Mouse (Mus musculus) midbrain, embryonic 16.5 days (tissue): Measurements from ENCODE around the gene Olfr1408. TPM values are rescaled to one million over a fixed set of nuclear protein-coding genes. Genes with fewer than 3 reads are reported as not detected.

ENCODE experiments used
- ATAC-seq: fragments of 200-750 bp; cut with Nextera tagmentation; 2 replicates; pipeline ENCODE4 v1.8.0; 2017; ENCODE audit warnings: moderate TSS enrichment
- H3K27ac ChIP-seq: fragments of 300-500 bp; sonication (generic); 2 replicates; pipeline ENCODE4 v1.5.1; 2014; ENCODE audit warnings: mild to moderate bottlenecking, low read length, mixed read lengths
- H3K27me3 ChIP-seq: fragments of 300-500 bp; sonication (generic); 2 replicates; pipeline ENCODE4 v1.6.1; 2014; ENCODE audit warnings: low read depth, low read length, mixed read lengths; ENCODE audit not compliant: control insufficient read depth, insufficient read depth
- H3K36me3 ChIP-seq: fragments of 300-500 bp; sonication (generic); 2 replicates; pipeline ENCODE4 v1.6.1; 2014; ENCODE audit warnings: mild to moderate bottlenecking, low read length, moderate library complexity, mixed read lengths; ENCODE audit not compliant: control insufficient read depth, insufficient read depth
- H3K4me1 ChIP-seq: fragments of 300-500 bp; sonication (generic); 2 replicates; pipeline ENCODE4 v1.6.1; 2014; ENCODE audit warnings: mild to moderate bottlenecking, low read length, mixed read lengths; ENCODE audit not compliant: control insufficient read depth, insufficient read depth
- H3K4me2 ChIP-seq: fragments of 300-500 bp; sonication (generic); 2 replicates; pipeline ENCODE4 v1.6.1; 2014; ENCODE audit warnings: mild to moderate bottlenecking, low read length, mixed read lengths
- H3K4me3 ChIP-seq: fragments of 300-500 bp; sonication (generic); 2 replicates; pipeline ENCODE4 v1.5.1; 2014; ENCODE audit warnings: low read depth, mild to moderate bottlenecking, low read length, moderate library complexity, mixed read lengths
- H3K9ac ChIP-seq: fragments of 300-500 bp; sonication (generic); 2 replicates; pipeline ENCODE4 v1.6.1; 2014; ENCODE audit warnings: low read depth, low read length, mixed read lengths
- H3K9me3 ChIP-seq: fragments of 300-500 bp; sonication (generic); replicated peaks from 2 replicates; pipeline ENCODE4 v1.6.1; 2014; ENCODE audit warnings: mild to moderate bottlenecking, low read length, mixed read lengths; ENCODE audit not compliant: control insufficient read depth, poor library complexity, severe bottlenecking
- WGBS: fragments of 180-500 bp; shearing (Covaris S2); extraction: QIAGEN DNeasy Blood & Tissue Kit; methylation state at CpG from one replicate; pipeline ENCODE4 v1.1.7; 2014; 5-methylcytosine and 5-hydroxymethylcytosine counted together
- polyA plus RNA-seq: library from polyadenylated mRNA; unstranded; fragments of >200 nt; fragmentation: Nextera tagmentation; extraction: Ambion mirVana; gene quantifications from 2 replicates; pipeline ENCODE4 v1.2.1, GENCODE M21; 2015

The Olfr1408 gene
- polyA plus RNA-seq = not detected in 2 replicates

DNA sequence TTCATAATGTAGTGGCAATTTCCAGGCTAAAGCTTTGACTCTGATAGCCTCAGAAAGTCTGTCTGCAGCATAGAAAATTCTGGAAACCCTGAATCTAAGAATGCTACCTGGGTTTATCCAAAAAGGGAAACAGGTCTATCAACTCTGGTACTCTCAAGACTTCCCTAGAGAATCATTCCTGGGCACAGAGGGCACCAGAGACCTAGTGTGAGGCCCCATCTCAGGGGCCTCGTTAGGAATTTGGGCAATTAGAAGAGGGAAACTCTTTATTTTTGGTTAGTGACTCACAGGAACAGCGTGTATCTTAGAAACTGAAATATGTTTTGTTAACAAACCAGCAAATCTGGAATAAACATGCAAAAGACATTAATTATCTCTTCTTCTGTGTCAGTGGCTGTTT is at the start of gene Olfr1408:
Gene Olfr1408 (minus strand): TSS at position 101 of the 400 bp plus-strand sequence.
- ATAC-seq = no peak
- H3K4me1 ChIP-seq = no peaks in the 10 kb centered on the region

DNA sequence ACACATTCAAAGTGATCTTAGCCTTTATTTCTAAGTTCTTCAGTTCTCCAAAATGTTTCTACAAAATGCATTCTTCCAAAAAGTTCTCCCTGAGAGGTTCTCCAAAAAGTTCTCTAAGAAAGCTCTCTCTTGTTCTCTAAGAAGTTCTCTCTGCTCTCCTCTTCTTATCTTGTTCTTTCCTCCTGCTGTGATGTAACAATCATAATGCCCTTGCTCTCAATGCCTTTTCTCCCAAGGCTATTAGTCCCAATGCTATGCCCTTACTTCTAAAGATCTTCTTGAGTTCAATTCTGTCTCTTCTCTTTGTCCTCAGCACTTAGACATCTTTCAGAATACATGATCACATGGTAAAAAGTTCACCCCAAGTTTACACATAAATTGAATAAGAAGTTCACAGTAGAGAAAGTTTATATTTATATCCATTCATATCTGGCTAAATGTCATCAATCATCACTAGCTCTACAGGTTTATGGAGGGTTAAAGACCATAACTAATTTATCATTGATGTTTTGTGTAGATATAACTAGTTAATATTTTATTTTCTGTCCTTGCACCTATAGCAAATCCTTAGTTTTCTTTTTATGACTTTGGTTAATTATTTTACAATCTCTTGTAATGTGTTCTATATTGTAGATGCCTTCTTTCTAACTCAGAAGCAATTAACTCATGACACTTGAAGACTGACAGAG is 37.1 kb upstream of the Olfr1408 start:
- H3K27me3 ChIP-seq = no peaks in the 10 kb centered on the region

More for the DNA sequence above, at the start of gene Olfr1408:
- WGBS = 77% methylated on average over 2 of the region's 2 CpGs
- H3K4me2 ChIP-seq = no peak within 1 kb of the TSS
- no peaks in the 10 kb centered on the region for H3K27me3 ChIP-seq
- H3K9ac ChIP-seq = no peak within 1 kb of the TSS
- no peak within 1 kb of the TSS for H3K4me3 ChIP-seq
- no peaks in the 10 kb centered on the region for H3K9me3 ChIP-seq
- no peaks in the 10 kb centered on the region for H3K36me3 ChIP-seq
- H3K27ac ChIP-seq = no peak within 1 kb of the TSS

More for the DNA sequence above, 37.1 kb upstream of the Olfr1408 start:
- no peak overlapping the region for H3K27ac ChIP-seq
- H3K4me1 ChIP-seq = no peaks in the 10 kb centered on the region
- no peak overlapping the region for H3K4me3 ChIP-seq
- no peak overlapping the region for H3K4me2 ChIP-seq
- no peaks in the 10 kb centered on the region for H3K36me3 ChIP-seq
- no peak overlapping the region for H3K9ac ChIP-seq
- no peaks in the 10 kb centered on the region for H3K9me3 ChIP-seq
- no peak for ATAC-seq

Other genes with a start within 250 kb of the Olfr1408 start
- not detected in 2 replicates for gene Apcs, start 242.3 kb downstream of the Olfr1408 start, polyA plus RNA-seq
- gene Olfr16, start 187.0 kb downstream of the Olfr1408 start, polyA plus RNA-seq = not detected in 2 replicates
- gene Olfr1406, start 53.3 kb upstream of the Olfr1408 start, polyA plus RNA-seq = not detected in 2 replicates
- not detected in 2 replicates for gene Olfr218, start 60.4 kb upstream of the Olfr1408 start, polyA plus RNA-seq
- gene Olfr1404, start 75.0 kb upstream of the Olfr1408 start, polyA plus RNA-seq = not detected in 2 replicates
- not detected in 2 replicates for gene Fcer1a, start 89.8 kb upstream of the Olfr1408 start, polyA plus RNA-seq
- not detected in 2 replicates for gene Olfr418, start 128.6 kb upstream of the Olfr1408 start, polyA plus RNA-seq
- gene Mptx2, start 140.4 kb upstream of the Olfr1408 start, polyA plus RNA-seq = not detected in 2 replicates
- 18.6 and 19.9 TPM in 2 replicates for gene Ackr1, start 196.4 kb upstream of the Olfr1408 start, polyA plus RNA-seq
- 1.5 and 1.7 TPM in 2 replicates for gene Aim2, start 213.5 kb upstream of the Olfr1408 start, polyA plus RNA-seq
- gene Cadm3, start 230.3 kb upstream of the Olfr1408 start, polyA plus RNA-seq = 64.7 and 69.7 TPM in 2 replicates